Mouse (Mus musculus): Measurements from ENCODE around the gene Arhgap24.

Gene Arhgap24

DNA sequence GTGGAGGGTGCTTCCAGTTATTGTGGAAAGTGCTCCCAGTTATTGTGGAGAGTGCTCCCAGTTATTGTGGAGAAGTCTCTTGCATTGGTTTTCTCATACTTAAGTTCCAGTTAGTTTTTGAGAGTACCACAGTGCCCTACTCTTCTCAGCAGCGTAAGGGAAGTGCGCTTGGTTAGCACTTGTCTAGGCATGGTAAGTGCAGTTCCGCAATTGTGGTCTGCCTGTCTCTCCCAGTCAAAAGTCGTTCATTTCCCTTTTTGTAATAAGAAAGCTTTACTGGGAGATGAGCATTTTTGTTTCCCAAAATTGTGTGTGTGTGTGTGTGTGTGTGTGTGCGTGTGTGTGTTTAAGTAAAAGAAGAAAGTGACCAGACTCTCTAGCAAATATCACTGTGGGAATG is 17.6 kb downstream of the Arhgap24 start:
- no peak for DNase-seq (ENCODE audit: extremely low read depth, low read depth)

DNA sequence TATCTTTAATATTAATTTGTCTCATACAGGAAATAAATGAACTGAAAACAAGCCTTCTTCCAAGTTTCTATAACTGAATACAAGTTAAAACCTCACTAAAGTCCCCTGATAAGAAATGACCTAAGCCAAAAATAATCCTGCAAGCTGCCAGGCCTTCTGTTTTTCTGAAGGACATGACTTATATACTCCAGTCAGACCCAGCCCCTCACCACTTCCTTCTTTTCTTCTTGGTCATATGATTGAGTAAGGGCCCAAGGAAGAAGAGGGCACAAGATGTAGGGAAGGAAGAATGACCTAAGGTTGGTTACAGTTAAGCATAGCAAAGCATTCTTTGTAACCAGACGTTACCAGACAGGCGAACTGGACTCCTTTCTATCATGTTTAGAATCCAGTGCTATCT is 21.1 kb downstream of the Arhgap24 start:
- DNase-seq (ENCODE audit: extremely low read depth, low read depth): no peak

- no peak for DNase-seq (ENCODE audit: extremely low read depth, low read depth)
Observed at GRCm38 (mm10) chr5:102503066-102503465, 21.9 kb downstream of the Arhgap24 start.

DNA sequence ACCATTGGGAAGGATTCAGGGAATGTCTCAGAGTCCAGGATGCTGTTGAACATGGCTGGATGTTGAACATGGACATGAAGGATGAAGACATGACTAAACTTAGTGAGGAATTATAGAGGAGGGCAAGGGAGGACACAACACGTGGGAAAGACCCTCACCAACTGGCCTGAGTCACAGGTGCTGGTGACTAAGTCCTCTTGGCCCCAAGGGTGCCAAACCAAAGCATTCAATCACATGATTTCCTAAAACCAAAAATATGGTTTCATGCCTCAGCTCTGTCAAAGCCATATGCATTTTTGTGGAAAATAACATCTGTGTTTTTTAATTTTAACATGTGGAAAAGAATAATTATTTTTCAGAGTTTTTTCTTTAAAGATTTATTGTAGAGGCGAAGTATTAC is 22.7 kb downstream of the Arhgap24 start:
- DNase-seq (ENCODE audit: extremely low read depth, low read depth): no peak

GRCm38 (mm10) chr5:102504557-102504956 is 23.4 kb downstream of the Arhgap24 start:
- no peak for DNase-seq (ENCODE audit: extremely low read depth, low read depth)

GRCm38 (mm10) chr5:102508162-102508561 is 27.0 kb downstream of the Arhgap24 start:
- no peak for DNase-seq (ENCODE audit: extremely low read depth, low read depth)

DNA sequence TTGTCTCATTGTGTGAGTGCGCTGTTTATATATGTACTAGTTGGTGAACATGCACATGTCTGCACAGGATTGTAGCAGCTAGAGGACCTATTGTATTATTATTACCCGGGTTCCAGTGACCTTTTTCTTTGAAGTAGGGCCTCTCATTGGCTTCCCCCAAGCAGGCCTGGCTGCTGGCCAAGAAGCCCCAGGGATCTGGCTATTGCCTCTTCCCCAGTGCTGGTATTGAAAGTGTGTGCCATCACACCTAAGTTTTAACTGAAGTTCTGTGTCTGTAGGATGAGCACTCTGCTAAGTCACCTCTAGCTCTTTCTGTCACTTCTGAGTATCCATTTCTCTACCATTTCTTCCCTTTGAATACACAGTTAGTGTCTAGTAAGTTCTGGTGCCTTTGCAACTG is 28.2 kb downstream of the Arhgap24 start:
- DNase-seq (ENCODE audit: extremely low read depth, low read depth): no peak

DNA sequence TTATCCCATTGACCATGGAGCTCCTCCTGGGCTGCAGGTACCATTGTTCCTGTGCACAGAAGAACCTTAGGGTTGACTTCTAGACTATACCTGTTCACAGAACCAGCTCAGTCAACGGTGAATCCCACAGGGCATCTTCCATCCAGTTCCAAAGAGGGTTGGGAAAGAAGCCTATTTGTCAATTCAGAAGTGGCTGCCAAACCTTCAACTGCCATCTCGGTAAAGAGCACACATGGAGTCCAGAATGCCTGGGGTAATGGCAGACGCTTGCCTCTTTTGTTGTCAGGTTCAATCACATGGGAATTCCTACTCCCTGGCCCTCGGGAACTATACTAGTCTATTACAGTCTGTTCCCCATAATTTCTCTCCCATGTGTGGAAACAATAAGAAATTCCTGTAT is 30.5 kb downstream of the Arhgap24 start:
- DNase-seq (ENCODE audit: extremely low read depth, low read depth): no peak

DNA sequence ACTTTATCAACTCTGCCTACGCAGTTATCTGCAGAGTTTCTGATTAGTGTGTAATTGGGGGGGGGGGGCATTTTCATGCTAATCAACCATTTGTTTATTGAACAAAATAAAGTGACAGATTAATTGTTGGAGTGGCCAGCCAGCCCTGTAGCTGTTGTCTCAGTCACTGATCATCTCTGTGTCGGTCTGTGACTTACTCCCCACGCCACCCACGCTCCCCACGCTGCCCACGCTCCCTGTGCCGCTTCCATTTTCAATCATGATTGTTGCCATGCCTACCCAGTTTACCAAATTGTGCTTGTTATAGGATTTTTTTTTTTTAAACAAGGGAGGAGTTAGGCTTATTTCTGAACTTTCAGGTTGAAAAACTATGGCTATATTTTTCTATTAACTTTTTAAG is 34.3 kb downstream of the Arhgap24 start:
- no peak for DNase-seq (ENCODE audit: extremely low read depth, low read depth)

DNA sequence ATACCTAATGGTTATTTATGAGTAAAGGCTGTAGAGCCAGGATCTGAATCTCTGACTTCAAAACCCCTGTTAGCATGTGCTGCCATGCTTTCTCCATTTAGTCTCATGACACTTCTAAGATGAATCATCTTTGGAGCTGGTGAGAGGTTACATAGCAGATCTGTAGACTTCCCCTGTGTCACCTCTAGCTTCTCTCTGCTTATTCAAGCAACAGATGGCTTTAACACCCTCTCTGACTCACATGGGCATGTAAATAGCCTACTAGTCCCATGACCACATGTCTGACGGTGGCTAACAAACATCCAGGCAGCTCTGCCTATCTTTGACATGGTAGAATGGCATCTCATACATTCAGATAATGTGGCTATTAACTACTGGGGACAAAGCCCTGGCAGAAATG is 39.3 kb downstream of the Arhgap24 start:
- DNase-seq (ENCODE audit: extremely low read depth, low read depth): no peak

- no peak for DNase-seq (ENCODE audit: extremely low read depth, low read depth)
Observed at GRCm38 (mm10) chr5:102535311-102535710, 54.1 kb downstream of the Arhgap24 start.

- no peak for DNase-seq (ENCODE audit: extremely low read depth, low read depth)
Observed at GRCm38 (mm10) chr5:102537819-102538218, 56.6 kb downstream of the Arhgap24 start.

DNA sequence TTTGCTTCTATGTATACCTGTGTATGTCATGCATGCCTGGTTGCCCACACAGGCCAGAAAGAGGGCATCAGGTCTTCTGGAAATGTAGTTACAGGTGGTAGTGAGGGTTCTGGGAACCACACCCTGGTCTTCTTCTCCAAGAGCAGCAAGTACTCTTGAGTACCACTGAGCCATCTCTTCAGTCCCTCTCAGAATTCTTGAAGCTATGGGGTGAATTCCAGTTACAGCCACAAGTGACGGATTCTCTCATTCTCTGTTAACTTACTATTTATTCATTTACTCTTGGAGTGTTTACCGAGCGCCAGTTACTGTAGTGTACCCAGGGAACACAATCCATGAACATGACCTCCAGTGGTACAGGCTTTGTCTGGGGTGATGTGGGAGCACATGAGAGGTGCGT is 65.1 kb downstream of the Arhgap24 start:
- DNase-seq (ENCODE audit: extremely low read depth, low read depth): no peak

DNA sequence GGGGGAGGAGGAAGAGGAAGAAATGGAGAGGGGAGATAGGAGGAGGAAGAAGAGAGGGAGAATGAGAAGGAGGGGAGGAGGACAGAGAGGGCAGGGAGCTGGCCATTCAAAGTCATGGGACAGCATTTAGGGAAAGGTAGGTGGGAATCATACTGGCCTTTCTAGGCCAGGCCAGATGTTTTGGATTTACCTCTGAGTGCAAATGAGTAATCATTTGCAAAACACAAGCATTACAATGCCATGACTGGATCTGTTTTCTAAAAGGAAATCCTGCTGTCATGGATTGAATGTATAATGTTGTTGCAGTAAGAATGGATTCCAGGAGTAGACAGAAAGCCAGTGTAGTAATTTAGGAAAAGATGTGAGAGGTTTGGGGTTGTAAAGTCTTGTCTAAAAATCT is 66.6 kb downstream of the Arhgap24 start:
- DNase-seq (ENCODE audit: extremely low read depth, low read depth): no peak

GRCm38 (mm10) chr5:102548382-102548781 is 67.2 kb downstream of the Arhgap24 start:
- DNase-seq (ENCODE audit: extremely low read depth, low read depth): no peak

DNA sequence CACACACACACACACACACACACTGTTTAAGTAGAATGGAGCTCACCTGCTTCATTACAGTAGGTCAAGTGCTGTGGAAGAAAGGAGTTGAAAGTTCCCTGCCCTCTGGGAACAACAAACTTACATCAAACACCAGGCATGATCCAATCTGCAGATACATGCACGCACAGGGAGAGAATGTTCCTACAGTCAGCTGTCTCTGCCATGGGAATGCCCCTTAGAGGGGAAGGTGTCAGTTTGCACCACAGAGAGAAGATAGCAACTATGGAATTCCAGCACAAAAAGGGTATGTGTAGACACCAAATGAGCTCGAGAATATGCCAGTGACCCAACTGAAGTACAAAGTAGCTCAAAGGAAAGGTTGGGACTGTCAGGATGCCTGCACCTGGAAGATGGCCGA is 69.0 kb downstream of the Arhgap24 start:
- DNase-seq (ENCODE audit: extremely low read depth, low read depth): no peak

DNA sequence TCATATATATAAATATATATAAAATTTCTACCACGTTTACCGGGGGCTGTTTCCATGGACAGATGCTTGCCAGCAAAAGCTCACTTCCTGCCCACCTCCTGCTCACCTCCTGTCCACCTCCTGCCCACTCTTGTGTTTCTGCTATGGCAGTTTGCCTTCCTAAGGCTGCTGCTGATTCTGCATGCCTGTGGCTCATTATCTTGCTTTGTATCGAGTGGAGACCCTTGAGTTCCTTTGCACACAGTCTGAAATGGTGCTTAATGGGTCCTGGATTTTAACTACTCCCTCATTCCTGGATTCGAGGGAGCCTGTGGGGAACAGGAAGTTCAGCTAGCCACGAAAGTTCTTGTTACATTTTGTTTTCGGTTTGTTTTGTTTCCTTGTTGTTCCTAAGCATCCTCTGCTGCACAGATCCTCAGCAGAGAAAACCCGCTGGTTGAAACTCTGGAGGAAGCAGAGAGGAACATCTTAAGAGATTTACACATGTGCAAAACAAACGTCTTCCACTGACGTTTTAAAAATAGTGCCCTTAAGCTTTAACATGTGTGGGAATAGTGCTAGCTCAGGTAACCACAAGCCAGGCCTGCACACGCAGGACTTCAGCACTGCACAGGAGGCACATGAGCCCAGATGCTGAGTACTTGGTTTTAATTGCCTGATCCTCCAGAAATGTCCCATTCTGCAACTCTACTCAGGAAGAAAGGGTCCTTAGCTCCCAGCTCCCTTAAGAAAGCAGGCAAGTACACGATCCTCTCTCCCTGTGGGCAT is 69.9 kb downstream of the Arhgap24 start:
- no peak for DNase-seq (ENCODE audit: extremely low read depth, low read depth)

- no peak for DNase-seq (ENCODE audit: extremely low read depth, low read depth)
Observed at GRCm38 (mm10) chr5:102552533-102552932, 71.3 kb downstream of the Arhgap24 start.

GRCm38 (mm10) chr5:102555958-102556357 is 74.8 kb downstream of the Arhgap24 start:
- DNase-seq (ENCODE audit: extremely low read depth, low read depth): no peak

GRCm38 (mm10) chr5:102560270-102560669 is 79.1 kb downstream of the Arhgap24 start:
- no peak for DNase-seq (ENCODE audit: extremely low read depth, low read depth)

DNA sequence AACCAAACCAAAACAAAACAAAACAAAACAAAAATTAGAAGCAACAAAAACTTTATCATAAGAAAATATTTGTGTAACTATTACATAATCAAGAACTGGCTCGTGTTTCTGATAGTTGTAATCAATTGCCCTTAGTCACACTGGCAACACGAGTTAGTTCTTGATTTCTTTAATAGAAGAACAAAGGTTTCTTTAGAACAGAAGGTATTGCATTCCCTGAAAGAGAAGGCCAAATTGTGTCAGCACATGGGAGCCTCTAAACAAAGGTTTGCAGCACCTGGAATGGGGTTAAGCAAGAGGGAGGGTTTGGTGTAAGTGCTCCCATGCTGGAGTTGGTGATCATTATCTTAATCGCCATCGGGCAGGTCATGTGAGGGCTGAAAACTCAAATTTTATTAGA is 82.8 kb downstream of the Arhgap24 start:
- DNase-seq (ENCODE audit: extremely low read depth, low read depth): no peak

GRCm38 (mm10) chr5:102568764-102569163 is 87.6 kb downstream of the Arhgap24 start:
- no peak for DNase-seq (ENCODE audit: extremely low read depth, low read depth)

- DNase-seq (ENCODE audit: extremely low read depth, low read depth): no peak
Observed at GRCm38 (mm10) chr5:102571445-102571844, 90.3 kb downstream of the Arhgap24 start.

- DNase-seq (ENCODE audit: extremely low read depth, low read depth): no peak
Observed at GRCm38 (mm10) chr5:102576750-102577149, 95.6 kb downstream of the Arhgap24 start.
